Mouse (Mus musculus) left cerebral cortex, postnatal 36 days (tissue): ENCODE results near the gene Hsd17b1. TPM values are rescaled to one million over a fixed set of nuclear protein-coding genes. Genes with fewer than 3 reads are reported as not detected.

ENCODE experiments used
- DNase-seq, 2 experiments: peaks; one replicate each; pipeline ENCODE4 v3.0.0; 2021 to 2022; ENCODE audit warnings: low spot score in 2 of 2, mixed read lengths in 1 of 2
- intact Hi-C: fragments of 180-260 bp; cut with DNase I; formaldehyde crosslinking; loops from one replicate; pipeline ENCODE4 v1.15.1; 2025
- total RNA-seq, 2 experiments: library from RNA; stranded (reverse); gene quantifications; 2 replicates each; pipeline ENCODE4 v1.2.3; 2021

Gene Hsd17b1
- total RNA-seq, 2 experiments from 2014 or later, result 0.70 to 0.79 TPM

DNA sequence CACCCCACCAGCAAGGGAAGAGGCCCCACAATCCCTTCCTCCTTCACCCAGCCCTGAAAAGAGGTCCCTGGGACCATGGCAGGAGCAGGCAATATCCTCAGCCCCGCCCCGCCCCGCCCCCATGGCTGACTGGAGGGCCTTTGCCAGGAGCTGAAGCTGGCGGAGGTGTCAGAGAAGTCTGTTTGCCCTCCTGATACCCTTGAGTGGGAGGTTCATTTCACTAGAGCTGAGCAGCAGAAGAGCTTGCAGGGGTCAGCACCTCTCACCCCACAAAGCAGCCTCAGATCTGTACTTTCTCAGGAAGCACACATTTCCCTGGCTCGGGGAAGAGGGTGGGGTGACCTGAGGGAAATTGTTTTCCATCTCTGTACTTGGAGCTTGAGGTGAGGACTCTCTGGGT is 19.5 kb upstream of the Hsd17b1 start:
- intact Hi-C loops, result no loop called here
- DNase-seq, result no peak

DNA sequence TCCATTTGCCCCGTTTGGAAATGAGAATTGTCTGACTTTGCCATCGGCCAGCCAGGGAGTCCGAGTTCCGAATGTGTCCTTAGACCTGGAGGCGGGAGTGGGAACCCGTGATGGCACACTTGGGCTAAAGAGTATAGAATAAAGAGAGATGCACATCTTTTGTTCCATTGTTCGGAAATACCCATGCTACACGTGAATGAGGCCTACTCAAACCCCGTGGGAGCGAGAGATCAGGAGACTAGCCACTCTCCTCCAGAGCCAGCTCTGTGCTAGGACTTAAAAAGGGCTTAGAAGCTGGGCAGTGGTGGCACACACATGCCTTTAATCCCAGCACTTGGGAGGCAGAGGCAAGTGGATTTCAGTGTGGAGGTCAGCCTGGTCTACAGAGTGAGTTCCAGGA is 18.7 kb upstream of the Hsd17b1 start:
- DNase-seq, result no peak
- intact Hi-C loops, result no loop called here

DNA sequence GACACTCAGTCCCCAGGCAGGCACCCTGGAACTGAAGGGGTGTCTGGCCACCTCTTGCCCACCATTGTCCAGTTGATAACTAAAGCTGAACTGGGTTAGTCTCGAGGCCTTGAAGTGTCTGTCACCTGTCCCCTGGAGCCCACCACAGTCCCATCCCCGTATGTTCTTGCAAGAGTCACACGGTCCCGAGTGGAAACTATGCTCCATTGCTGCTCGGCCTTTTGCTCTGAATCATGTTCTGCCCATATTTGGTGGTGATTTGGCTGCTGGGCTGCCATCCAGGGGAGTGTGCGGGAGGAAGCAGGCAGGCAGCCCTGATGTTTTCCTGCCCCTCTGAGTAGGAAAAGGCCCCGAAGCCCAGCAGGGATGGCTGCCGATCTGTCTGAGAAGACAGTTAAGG is 18.1 kb upstream of the Hsd17b1 start:
- intact Hi-C loops, result no loop called here
- DNase-seq, result peak; percentile 66 to 73

DNA sequence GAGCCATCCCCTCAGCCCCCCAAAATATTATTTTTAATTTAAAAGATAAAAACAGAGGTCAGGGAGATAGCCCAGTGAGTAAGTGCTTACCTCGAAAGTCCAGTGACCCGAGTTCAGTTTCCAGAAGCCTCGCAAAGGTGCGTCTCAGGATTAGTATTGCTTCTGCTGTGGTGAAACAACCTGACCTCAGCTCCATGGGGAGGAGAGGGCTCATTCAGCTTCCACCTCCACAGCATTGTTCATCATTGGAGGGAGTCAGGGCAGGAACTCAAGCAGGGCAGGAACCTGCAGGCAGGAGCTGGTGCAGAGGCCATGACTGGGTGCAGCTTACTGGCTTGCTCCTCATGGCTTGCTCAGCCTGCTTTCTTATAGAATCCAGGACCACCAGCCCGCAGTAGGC is 17.2 kb upstream of the Hsd17b1 start:
- intact Hi-C loops, result no loop called here
- no peak for DNase-seq

DNA sequence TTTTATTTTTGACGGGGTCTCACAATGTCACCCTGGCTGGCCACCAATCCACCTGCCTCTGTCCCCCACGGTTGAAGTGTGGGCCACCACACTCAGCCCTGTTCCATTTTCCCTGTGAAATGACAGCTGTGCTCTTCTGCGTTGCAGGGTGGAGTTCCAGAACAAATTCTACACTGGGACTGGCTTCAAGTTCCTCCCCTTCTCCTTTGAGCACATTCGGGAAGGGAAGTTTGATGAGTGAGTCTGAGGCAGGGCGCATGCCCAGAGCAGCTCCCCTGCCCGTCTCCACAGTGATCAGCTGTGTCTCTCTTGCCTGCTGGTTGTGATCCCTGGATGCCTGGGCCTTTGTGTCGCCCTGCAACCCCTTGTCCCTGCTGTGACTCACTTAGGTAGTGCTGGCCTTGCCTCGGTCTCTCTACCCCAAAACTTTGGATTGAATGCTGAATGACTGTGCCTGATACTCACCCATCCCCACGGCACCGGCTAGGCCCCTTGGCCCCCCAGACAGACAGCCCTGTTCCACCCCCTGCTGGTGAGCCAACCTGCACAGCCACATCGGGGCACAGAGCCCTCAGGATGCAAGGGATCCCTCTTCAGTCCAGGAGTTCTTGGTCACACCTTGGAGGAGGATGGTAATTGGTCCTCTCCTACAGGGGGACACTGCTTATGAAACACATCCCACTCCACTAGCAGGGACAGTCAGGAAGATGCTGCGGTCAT is 15.9 kb upstream of the Hsd17b1 start:
- intact Hi-C loops, result no loop called here
- DNase-seq, result peak in 1 of 2 experiments; percentile 56

DNA sequence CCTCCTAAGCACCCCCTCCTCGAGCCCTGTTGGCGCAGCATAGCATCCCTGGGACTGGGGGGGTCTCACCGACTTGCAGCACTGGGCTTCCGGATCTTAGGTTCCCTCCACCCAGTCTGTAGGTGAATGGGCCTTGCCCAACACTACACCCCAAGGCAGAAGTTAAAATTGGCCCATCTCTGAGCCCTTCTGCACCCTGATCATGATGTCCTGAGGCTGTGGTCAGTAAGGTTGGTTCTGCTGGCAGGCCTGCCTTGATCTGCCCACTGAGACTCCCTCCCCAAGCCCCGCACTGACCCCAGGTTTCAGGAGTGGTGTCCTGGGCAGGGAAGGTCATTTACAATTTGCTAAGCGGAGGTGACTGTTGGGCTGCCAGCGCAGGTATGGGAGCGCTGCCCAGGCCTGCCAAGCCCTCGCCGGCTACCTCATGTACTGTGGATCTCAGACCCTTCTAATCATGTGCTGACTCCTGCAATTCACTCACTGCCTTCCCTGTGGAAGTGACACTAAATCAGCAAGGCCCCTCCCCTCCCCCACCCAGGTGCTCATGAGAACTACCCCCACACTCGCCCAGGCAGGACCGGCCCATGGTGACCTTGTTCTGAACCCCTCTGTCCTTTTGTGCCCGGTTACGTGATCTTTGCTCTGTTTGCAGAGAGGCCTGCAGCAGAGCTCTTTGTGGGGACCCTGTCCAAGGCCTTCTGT is 15.1 kb upstream of the Hsd17b1 start:
- DNase-seq, result no peak
- intact Hi-C loops, result no loop called here

DNA sequence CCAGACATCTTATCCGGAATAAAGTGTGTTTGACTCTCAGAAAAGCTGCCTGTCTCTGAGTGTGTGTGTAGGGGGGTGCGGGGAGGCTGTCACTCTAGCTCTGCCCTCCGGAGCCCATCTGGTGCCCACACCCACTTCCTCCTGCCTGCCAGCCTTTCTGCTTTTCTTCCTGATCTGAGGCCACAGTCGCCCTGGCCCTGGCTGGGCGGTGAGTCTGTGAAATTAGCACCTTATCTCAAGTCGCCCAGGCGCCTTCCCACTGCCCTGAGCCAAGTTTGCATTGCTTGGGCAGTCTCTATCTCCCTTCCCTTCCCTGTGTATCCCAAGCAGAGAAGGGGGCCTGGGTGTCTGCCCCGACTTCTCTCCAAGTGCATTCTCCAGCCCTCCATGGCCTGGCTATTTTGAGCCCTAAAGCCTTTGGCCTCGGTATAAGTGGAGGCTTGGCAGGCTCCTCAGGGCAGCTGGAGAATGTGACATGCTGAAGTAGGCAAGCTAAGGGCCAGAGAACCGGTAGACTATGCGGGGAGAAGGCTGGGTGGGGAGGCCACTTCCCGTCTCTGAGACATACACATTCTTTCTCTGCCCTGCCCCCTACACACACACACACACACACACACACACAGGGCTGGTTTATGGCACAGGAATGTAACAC is 14.4 kb upstream of the Hsd17b1 start:
- intact Hi-C loops, result no loop called here
- DNase-seq, result no peak

DNA sequence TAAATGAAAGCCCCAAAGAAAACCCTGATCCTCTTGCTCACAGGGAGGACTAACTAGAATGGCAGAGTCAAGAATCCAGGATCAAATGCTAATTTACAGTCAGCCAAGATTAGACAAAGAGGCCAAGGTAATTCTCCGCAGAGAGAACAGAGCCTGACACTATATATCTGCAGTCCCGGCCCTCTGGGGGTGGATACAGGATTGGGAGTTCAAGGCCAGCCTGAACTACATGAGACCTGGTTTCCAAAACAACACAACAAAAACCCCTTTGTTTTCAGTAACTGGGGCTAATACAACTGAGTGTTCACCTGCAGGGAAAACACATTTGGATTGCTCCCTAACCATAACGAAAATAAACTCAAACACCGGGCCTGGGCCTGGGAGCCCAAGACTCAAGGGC is 13.7 kb upstream of the Hsd17b1 start:
- no peak for DNase-seq
- intact Hi-C loops, result no loop called here

DNA sequence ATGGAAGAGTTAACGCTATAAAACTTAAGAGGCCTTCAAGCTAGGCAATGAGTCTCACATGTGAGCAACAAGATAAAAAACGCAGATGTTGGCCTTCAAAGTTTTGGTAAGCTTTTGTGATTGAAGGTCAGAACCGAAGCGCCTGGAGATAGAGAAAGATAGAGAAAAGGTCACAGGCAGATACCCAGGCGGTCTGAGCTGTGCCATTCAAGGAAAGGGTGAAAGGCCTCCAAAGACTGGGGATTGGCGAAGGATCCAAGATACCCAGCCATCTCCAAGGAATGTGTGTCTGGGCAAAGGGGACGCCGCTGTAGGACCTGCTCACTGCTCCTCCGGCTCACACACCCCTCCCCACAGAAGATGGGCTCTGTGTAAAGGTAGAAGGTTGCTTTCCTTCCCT is 13.2 kb upstream of the Hsd17b1 start:
- intact Hi-C loops, result loop anchor here (5.0 kb wide), 1 partner anchor 178 kb away; no protein-coding TSS in a partner anchor

DNA sequence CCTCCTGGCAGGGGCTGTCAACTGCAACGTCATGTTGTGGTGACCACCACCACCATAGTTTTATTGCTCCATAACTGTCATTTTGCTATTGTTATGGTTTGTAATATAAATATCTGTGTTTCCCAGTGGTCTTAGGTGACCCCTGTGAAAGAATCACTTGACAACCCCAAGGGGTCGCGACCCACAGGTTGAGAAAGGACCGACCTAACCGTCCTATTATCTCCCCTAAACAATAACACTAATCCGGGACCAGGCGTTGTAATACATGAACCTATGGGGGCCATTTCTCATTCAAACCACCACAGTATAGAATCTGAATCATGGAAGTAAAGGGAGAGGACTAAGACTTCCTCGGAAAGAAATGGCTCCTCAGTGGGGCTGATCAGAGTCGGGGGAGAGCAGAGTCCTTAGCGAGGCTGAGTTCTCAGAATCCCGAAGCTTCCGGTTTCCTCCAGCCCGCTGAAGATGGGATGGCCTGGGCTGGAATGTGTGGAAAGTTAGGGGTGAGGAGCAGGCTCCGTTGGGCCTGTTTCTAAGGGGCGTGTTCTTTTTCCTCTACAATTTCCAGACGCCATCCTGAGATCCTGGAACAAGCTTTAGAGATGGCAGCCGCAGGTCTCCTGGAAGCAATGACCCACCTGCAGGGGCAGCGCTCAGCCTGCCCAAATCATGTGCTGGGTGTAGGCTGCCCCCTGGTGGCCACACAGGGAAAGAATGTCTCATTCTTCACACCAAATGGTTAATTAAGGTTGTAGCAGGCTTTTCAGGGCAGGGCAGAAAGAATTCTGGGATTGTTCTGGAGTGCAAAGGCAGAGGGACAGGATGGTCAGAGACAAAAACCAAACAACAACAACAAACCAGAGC is 11.4 kb upstream of the Hsd17b1 start:
- intact Hi-C loops, result loop anchor here (2.0 to 5.0 kb wide), 2 partner anchors 84 to 179 kb away; no protein-coding TSS in a partner anchor
- DNase-seq, result peak; percentile 63 to 80

More for the DNA sequence above, 13.2 kb upstream of the Hsd17b1 start:
- no peak for DNase-seq

DNA sequence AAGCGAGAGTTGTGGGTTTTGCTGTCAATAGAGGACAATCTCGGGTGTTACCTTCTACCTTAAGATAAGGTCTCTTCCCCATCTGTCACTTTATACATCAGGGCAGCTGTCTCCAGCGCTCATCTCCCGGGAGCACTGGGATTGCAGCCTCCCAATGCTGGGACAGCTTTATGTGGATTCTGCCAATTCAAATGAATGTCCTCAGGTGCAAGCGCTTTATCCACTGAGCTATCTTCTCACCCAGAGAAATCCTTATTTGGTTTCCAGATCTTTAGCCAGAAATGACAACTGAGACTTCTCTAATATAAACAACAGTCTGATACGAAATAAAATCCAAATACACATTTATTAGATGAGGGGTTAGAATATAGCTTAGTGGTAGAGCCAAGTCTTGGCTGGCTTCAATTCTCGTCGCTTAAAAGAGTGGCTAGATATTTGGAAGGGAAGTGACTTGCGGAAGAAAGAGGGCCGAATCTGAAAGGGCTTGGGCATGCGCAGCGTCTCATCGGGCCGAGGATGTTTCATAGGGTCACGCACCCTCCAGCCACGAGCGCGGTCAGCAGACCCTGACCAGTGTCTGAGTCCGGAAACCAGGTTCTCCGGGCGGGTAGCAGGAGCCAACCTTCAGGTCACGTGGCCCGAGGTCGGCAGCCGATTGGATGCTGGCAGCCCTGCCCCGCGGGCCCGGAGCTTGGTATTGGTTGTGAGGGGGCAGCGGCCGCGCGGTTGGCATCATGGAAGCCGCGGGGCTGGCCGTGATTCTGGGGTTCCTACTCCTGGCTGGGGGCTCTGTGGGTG is 8.6 kb upstream of the Hsd17b1 start, which contains the start of gene Naglu:
Naglu (plus strand) TSS at position 622 of the 798 bp plus-strand sequence.
- DNase-seq, result peak; percentile 94 to 95
- intact Hi-C loops, result loop anchor here (5.0 kb wide), 1 partner anchor 182 kb away; no protein-coding TSS in a partner anchor

DNA sequence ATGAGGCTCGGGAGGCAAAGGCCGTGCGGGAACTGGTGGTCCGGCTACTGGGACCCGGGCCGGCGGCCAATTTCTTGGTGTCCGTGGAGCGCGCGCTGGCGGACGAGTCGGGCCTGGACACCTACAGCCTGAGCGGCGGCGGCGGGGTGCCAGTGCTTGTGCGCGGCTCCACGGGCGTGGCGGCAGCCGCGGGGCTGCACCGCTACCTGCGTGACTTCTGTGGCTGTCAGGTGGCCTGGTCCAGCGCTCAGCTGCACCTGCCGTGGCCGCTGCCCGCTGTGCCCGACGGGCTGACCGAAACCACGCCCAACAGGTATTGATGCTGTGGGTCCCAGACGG is 8.1 kb upstream of the Hsd17b1 start:
- DNase-seq, result no peak

DNA sequence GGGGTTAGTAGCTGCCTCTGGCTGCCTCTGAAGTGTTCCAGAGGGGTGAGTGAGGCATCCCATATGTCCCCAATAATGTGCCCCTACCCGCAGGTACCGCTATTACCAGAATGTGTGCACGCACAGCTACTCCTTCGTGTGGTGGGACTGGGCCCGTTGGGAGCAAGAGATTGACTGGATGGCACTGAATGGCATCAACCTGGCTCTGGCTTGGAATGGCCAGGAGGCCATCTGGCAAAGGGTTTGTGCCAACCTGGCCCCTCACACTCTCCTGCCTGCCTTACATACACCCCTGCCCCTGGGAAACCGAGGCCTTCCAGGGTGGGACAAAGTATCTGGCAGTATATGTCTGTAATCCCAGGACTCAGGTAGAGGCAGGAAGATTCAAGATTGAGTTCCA is 7.2 kb upstream of the Hsd17b1 start:
- intact Hi-C loops, result no loop called here
- DNase-seq, result no peak

More for the DNA sequence above, 8.1 kb upstream of the Hsd17b1 start:
- intact Hi-C loops, result no loop called here

DNA sequence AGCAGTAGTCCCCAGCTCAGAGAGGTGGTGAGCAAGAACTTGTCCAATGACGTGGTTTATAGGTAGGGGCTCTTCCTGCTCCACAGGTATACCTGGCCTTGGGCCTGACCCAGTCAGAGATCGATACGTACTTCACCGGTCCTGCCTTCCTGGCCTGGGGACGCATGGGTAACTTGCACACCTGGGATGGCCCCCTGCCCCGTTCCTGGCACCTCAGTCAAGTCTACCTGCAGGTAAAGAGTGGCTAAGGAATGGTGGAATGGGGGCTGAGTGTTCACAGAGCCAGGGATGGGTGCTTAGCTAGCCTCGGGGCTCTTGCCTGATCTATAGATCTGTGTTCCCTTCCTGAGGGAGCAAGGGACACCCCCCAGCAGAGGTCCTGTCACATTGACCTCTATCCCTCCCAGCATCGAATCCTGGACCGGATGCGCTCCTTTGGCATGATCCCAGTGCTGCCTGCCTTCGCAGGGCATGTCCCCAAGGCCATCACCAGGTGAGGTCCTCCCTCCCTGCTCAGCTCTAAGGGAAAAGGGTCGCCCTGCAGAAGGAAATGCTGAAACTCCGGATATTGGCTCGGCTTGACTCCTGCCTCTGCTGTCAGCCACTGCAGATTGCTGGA is 6.3 kb upstream of the Hsd17b1 start:
- no peak for DNase-seq
- intact Hi-C loops, result no loop called here

DNA sequence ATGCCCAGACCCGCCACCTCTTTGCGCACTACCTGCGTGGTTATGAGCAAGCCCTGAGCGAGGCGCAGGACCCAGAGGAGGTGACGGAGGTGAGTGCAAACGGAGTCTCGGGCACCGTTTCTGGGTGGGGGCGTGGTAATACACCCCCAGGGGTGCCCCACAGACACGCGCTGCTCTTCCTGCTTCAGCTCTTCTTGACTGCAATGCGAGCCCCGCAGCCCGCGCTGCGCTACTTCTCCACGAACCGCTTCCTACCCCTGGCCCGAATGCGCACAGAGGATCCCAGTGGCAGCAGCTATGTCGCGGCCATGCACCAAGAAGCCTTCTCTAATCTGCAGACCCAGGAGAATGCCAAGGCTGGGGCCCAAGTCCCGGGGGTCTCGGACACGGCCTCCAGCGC is 1.5 kb downstream of the Hsd17b1 start:
- DNase-seq, result no peak
- intact Hi-C loops, result no loop called here

DNA sequence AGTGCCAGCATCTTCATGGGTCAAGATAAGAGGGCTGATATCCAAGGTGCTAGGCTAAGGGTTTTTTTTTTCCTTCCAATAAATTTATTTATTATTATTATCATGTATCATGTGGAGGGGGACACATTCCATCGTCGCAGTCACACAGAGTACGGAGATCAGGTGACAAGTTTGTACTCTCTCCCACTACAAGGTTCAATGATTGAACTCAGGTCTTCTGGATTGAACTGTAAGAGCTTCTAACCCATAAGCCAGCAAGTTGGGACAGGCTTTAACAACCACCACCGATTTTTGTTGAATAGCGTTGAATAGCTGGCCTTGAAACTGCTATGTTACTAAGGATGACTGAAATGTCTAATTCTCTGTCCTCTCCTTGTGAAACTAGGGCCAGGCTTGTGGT is 2.2 kb downstream of the Hsd17b1 start:
- no peak for DNase-seq
- intact Hi-C loops, result no loop called here

DNA sequence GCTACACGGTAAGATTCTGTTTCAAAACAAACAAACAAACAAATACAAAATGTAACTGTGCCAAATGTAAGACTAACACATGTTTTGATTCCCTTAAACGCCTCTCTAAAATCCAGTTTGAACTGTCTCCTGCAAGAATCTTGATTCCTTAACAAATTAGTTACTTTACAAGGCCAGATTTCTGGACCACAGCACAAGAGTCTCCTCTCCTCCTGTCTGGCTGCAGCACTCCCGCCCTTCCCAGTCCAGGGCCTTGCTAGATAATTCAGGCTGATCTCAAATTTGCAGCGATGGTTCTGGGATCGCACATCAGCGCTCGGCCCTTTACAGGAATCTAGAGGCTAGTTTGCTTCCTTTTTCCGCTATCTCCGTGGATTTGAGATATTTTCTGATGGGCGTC is 3.4 kb downstream of the Hsd17b1 start:
- intact Hi-C loops, result no loop called here
- no peak for DNase-seq

DNA sequence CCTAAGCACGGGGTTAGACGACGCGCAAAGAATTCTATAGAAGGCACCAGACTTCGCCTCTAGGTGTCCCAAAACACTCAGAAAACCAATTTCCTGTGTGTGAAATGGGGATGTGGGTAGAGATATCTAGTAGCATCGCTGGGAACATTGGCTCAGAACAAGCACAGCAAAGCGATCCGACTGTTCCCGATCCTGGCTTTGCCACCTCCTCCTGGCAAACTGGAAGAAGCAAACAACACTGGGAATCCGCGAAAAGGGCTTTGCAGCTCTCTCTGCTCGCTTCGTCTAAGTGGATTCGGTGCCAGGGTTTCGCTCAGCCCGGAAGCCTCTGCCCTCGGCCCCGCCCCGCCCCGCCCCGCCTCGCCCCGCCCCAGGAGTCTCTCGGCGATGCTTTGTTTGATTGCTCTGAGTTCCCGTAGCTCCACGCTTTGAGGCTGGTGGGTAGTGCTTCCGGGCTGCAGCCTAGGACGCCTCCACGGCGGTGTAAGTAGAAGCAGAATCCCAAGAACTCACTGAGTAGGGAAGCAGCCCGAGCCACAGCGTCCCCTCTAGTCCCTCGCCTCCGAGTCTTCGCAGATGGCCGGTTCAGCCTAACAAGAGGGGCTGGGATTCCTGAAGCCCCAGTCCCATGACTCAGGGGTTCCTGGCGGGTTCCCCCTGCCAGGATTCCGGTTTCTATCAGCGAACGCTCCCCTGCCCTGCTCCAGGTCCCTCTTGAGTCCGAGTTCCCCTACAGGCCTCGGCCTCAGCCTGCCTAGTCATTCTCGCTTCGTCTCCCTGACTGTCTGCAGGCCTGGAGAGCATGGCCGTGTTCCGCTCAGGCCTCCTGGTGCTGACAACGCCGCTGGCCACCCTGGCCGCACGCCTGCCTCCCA is 4.2 kb downstream of the Hsd17b1 start, which contains the start of gene Coasy:
Coasy (plus strand) TSS at position 358 of the 875 bp plus-strand sequence.
- DNase-seq, result peak; percentile 89 to 91
- intact Hi-C loops, result no loop called here
